Mouse (Mus musculus) heart, embryonic 13.5 days (tissue): ENCODE results near the gene Rpl10a. TPM values are rescaled to one million over a fixed set of nuclear protein-coding genes. Genes with fewer than 3 reads are reported as not detected.
"Not testable (repeated sequence)": the region's sequence is repeated elsewhere in the genome, so short reads cannot be mapped to it uniquely, and the experiment has no call there.

Source experiments
- ATAC-seq: fragments of 200-750 bp; cut with Nextera tagmentation; 2 replicates; pipeline ENCODE4 v1.8.0; 2017; ENCODE audit warnings: moderate TSS enrichment; ENCODE audit not compliant: insufficient number of reproducible peaks, low FRiP score, low TSS enrichment; ENCODE audit errors: extremely low read depth
- H3K27ac ChIP-seq: fragments of 300-500 bp; sonication (generic); replicated peaks from 2 replicates; pipeline ENCODE4 v1.5.1; 2015; ENCODE audit warnings: moderate library complexity, mild to moderate bottlenecking, inconsistent platforms
- H3K27me3 ChIP-seq: fragments of 300-500 bp; sonication (generic); replicated peaks from 2 replicates; pipeline ENCODE4 v1.6.1; 2015; ENCODE audit warnings: mild to moderate bottlenecking, inconsistent platforms
- H3K36me3 ChIP-seq: fragments of 300-500 bp; sonication (generic); 2 replicates; pipeline ENCODE4 v1.6.1; 2015; ENCODE audit warnings: mild to moderate bottlenecking, inconsistent platforms
- H3K4me1 ChIP-seq: fragments of 300-500 bp; sonication (generic); 2 replicates; pipeline ENCODE4 v1.6.1; 2015; ENCODE audit warnings: inconsistent platforms
- H3K4me2 ChIP-seq: fragments of 300-500 bp; sonication (generic); 2 replicates; pipeline ENCODE4 v1.6.1; 2015; ENCODE audit warnings: inconsistent platforms, mild to moderate bottlenecking, moderate library complexity
- H3K4me3 ChIP-seq: fragments of 300-500 bp; sonication (generic); 2 replicates; pipeline ENCODE4 v1.5.1; 2015; ENCODE audit warnings: moderate library complexity, mild to moderate bottlenecking, inconsistent platforms
- H3K9ac ChIP-seq: fragments of 300-500 bp; sonication (generic); 2 replicates; pipeline ENCODE4 v1.6.1; 2015; ENCODE audit warnings: inconsistent platforms, mild to moderate bottlenecking, moderate library complexity
- H3K9me3 ChIP-seq: fragments of 300-500 bp; sonication (generic); 2 replicates; pipeline ENCODE4 v1.6.1; 2016; ENCODE audit warnings: inconsistent platforms
- WGBS: fragments of 180-500 bp; shearing (Covaris S2); methylation state at CpG from one replicate; pipeline ENCODE4 v1.1.7; 2015; ENCODE audit warnings: mixed read lengths; 5-methylcytosine and 5-hydroxymethylcytosine counted together
- polyA plus RNA-seq: library from polyadenylated mRNA; unstranded; fragments of >200 nt; fragmentation: Nextera tagmentation; extraction: Ambion mirVana; gene quantifications from 2 replicates; pipeline ENCODE4 v1.2.1, GENCODE M21; 2015

The Rpl10a gene
- polyA plus RNA-seq, 1 experiment from 2014 or later = 389 TPM

DNA sequence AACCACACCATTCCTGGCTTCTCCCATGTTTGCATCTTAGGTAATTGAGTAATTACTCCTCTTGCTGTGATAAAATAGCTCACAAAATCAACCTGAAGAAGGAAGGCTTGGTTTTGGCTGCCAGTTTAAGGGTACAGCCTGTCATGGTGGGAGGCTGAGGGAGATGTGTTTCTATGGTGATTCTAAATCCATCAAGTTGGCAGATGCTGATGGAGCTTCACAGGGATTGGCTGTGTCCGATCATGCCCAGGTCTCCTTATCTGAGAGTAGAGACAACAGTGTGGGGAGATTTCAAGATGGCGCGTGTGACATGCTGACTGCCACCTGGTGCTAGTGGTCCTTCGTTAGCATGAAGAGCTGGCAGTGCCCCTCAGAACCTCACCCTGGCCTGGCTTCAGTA lies 6.6 kb upstream of the Rpl10a start:
- no peak overlapping the region for H3K4me3 ChIP-seq
- H3K27ac ChIP-seq = no peak overlapping the region
- H3K9ac ChIP-seq = no peak overlapping the region
- no peak overlapping the region for H3K4me2 ChIP-seq
- H3K4me1 ChIP-seq = no peaks in the 10 kb centered on the region
- 86% methylated on average over 4 of the region's 4 CpGs for WGBS
- H3K9me3 ChIP-seq = no peaks in the 10 kb centered on the region
- ATAC-seq = no peak
- no peaks in the 10 kb centered on the region for H3K27me3 ChIP-seq
- peaks cover 89% of the 10 kb centered on the region for H3K36me3 ChIP-seq

- Histone ChIP-seq H3K36me3 (peaks cover 68% of the 10 kb centered on the region), H3K4me2 (no peak overlapping the region), H3K4me1 (peaks cover 9% of the 10 kb centered on the region), H3K27ac (no peak overlapping the region), H3K4me3 (no peak overlapping the region), H3K9ac (no peak overlapping the region), H3K9me3 (no peaks in the 10 kb centered on the region), H3K27me3 (no peaks in the 10 kb centered on the region)
- ATAC-seq = no peak
- 78% methylated on average over 8 of the region's 8 CpGs for WGBS
These were observed 4.5 kb upstream of the Rpl10a start for GRCm38 (mm10) chr17:28323786-28324185.

GRCm38 (mm10) chr17:28324416-28324815 lies 3.9 kb upstream of the Rpl10a start:
- H3K9me3 ChIP-seq, H3K27ac ChIP-seq, ATAC-seq, H3K4me3 ChIP-seq, H3K4me2 ChIP-seq, H3K27me3 ChIP-seq, H3K9ac ChIP-seq: not testable (repeated sequence)
- WGBS = 92% methylated on average over 7 of the region's 7 CpGs
- Histone ChIP-seq H3K36me3 (peaks cover 67% of the 10 kb centered on the region), H3K4me1 (peaks cover 11% of the 10 kb centered on the region)

DNA sequence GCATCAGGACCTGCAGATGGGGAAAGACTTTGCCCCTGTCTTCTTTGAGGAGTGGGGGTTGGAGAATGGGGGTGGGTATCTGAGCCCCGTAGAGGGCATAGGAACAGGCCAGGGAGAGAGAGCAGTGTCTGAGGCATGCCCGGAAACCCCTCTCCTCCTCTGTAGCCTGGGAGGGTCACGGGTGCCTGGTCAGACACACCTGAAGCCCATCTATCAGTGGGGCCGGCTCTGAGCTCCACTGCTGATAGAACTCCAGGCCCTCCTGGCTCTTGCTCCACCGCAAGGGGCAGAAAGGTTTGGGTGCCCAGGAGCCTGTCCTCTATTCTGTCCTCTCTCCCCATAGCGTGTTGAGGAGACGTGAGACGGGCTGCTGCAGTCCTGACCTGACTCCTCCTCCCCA lies 2.5 kb upstream of the Rpl10a start:
- Histone ChIP-seq H3K9me3 (no peaks in the 10 kb centered on the region), H3K36me3 (peaks cover 69% of the 10 kb centered on the region), H3K4me2 (no peak overlapping the region), H3K9ac (0 out of 2 replicates have a peak overlapping the region, but pooled peaks have one; percentile 28), H3K4me3 (no peak overlapping the region), H3K4me1 (peaks cover 22% of the 10 kb centered on the region), H3K27me3 (no peaks in the 10 kb centered on the region), H3K27ac (no peak overlapping the region)
- 87% methylated on average over 8 of the region's 8 CpGs for WGBS
- no peak for ATAC-seq

GRCm38 (mm10) chr17:28326951-28327350 lies 1.3 kb upstream of the Rpl10a start:
- Histone ChIP-seq H3K4me2 (no peak overlapping the region), H3K27ac (no peak overlapping the region), H3K27me3 (no peaks in the 10 kb centered on the region), H3K36me3 (peaks cover 72% of the 10 kb centered on the region), H3K9ac (peak overlapping the region; percentile 81; the same call in 1 of the 2 replicates), H3K9me3 (no peaks in the 10 kb centered on the region), H3K4me1 (peaks cover 34% of the 10 kb centered on the region), H3K4me3 (no peak overlapping the region)
- WGBS = 89% methylated on average over 3 of the region's 3 CpGs
- ATAC-seq = no peak

GRCm38 (mm10) chr17:28327673-28328325 lies 472 bp upstream of the Rpl10a start:
- Histone ChIP-seq H3K4me1 (peaks cover 43% of the 10 kb centered on the region), H3K9ac (peak overlapping the region; percentile 81), H3K27me3 (no peaks in the 10 kb centered on the region), H3K27ac (peak overlapping the region; percentile 94), H3K4me3 (peak overlapping the region; percentile 95), H3K9me3 (no peaks in the 10 kb centered on the region), H3K4me2 (peak overlapping the region; percentile 91), H3K36me3 (peaks cover 72% of the 10 kb centered on the region)
- peak; percentile 3; the same call in 1 of the 2 replicates for ATAC-seq
- WGBS = 12% methylated on average over 22 of the region's 22 CpGs

DNA sequence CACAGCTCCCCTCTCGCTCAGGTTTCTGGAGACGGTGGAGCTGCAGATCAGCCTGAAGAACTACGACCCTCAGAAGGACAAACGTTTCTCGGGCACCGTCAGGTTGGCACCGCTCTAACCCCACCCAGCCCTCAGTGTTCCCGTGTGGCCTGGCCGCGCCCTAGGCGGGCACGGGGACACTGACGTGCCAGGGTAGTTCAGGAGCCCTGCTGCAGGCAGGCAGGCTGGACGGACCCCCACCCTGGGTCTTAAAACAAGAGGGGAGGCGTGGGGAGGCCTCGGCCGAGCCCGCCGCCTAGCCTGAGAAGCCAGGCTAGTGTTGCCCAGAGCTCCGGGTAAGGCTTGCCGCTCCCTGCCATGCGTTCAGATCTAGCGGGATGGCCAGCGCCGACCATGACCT lies 675 bp downstream of the Rpl10a start:
- Histone ChIP-seq H3K4me1 (peaks cover 54% of the 10 kb centered on the region), H3K4me2 (peak overlapping the region; percentile 91), H3K36me3 (peaks cover 72% of the 10 kb centered on the region), H3K4me3 (peak overlapping the region; percentile 95), H3K27ac (peak overlapping the region; percentile 94), H3K9me3 (no peaks in the 10 kb centered on the region), H3K9ac (peak overlapping the region; percentile 99), H3K27me3 (no peaks in the 10 kb centered on the region)
- ATAC-seq = no peak
- under 1% methylated on average over 25 of the region's 25 CpGs for WGBS

- Histone ChIP-seq H3K4me2 (peak overlapping the region; percentile 91), H3K27me3 (no peaks in the 10 kb centered on the region), H3K4me1 (peaks cover 60% of the 10 kb centered on the region), H3K36me3 (peaks cover 71% of the 10 kb centered on the region), H3K9ac (peak overlapping the region; percentile 99), H3K27ac (peak overlapping the region; percentile 94), H3K4me3 (peak overlapping the region; percentile 95), H3K9me3 (no peaks in the 10 kb centered on the region)
- WGBS = 8% methylated on average over 4 of the region's 4 CpGs
- no peak for ATAC-seq
These were observed 1.4 kb downstream of the Rpl10a start for GRCm38 (mm10) chr17:28329503-28330231.

GRCm38 (mm10) chr17:28330232-28330546 lies 1.9 kb downstream of the Rpl10a start:
- Histone ChIP-seq H3K4me1 (peaks cover 60% of the 10 kb centered on the region), H3K27me3 (no peaks in the 10 kb centered on the region), H3K36me3 (peaks cover 71% of the 10 kb centered on the region), H3K4me3 (peak overlapping the region; percentile 95), H3K4me2 (peak overlapping the region; percentile 91), H3K9ac (peak overlapping the region; percentile 99), H3K9me3 (no peaks in the 10 kb centered on the region), H3K27ac (peak overlapping the region; percentile 55; the same call in 1 of the 2 replicates)
- no peak for ATAC-seq
- WGBS = 54% methylated on average over 2 of the region's 2 CpGs

DNA sequence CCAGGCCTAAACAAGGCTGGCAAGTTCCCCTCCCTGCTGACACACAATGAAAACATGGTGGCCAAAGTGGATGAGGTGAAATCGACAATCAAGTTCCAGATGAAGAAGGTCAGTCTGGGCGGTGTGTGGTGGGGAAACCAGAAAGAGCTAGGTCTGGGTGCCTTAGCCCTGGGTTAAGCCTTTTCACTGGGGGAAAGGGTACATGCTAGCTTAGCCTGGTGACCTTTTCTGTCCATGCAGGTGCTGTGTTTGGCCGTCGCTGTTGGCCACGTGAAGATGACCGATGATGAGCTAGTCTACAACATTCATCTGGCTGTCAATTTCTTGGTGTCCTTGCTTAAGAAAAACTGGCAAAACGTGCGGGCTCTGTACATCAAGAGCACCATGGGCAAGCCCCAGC lies 2.3 kb downstream of the Rpl10a start:
- Histone ChIP-seq H3K4me2 (peak overlapping the region; percentile 91), H3K4me3 (0 out of 2 replicates have a peak overlapping the region, but pooled peaks have one; percentile 11), H3K36me3 (peaks cover 71% of the 10 kb centered on the region), H3K4me1 (peaks cover 60% of the 10 kb centered on the region)
- H3K27me3 ChIP-seq, H3K9ac ChIP-seq, H3K27ac ChIP-seq, H3K9me3 ChIP-seq, ATAC-seq: not testable (repeated sequence)
- WGBS = 52% methylated on average over 8 of the region's 8 CpGs

- H3K27ac ChIP-seq = peak overlapping the region; percentile 42
- WGBS = 42% methylated on average over 7 of the region's 7 CpGs
- no peak for ATAC-seq
These were observed 3.2 kb downstream of the Rpl10a start for GRCm38 (mm10) chr17:28331241-28332112.

More at GRCm38 (mm10) chr17:28331241-28332112, 3.2 kb downstream of the Rpl10a start:
- peaks cover 60% of the 10 kb centered on the region for H3K4me1 ChIP-seq
- H3K9me3 ChIP-seq = no peaks in the 10 kb centered on the region
- no peak overlapping the region for H3K9ac ChIP-seq
- H3K4me2 ChIP-seq = no peak overlapping the region
- H3K27me3 ChIP-seq = no peaks in the 10 kb centered on the region
- no peak overlapping the region for H3K4me3 ChIP-seq
- H3K36me3 ChIP-seq = peaks cover 71% of the 10 kb centered on the region
